Mouse (Mus musculus): ENCODE measurements around the gene Prx.

Gene Prx

DNA sequence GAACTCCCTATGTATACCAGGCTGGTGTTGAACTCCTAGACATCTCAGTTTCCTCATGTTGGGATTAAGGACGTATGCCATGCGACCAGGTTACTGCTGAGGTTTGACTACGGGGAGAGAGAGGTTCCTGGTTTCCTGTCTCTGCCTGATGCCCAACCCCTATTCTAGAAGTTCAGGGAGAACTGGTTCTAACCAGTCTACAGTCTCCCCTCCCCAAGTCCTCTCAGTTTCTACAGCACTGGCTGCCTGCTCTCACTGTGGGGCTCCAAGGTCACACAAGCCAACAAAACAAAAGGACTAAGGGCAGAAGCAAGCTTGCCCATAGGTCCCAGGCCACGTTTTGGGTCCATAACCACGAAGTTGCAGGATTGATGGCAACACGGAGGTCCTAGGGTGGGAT lies 50.5 kb downstream of the Prx start:
- in situ Hi-C loops (cut with MboI, MseI), result no loop called here

DNA sequence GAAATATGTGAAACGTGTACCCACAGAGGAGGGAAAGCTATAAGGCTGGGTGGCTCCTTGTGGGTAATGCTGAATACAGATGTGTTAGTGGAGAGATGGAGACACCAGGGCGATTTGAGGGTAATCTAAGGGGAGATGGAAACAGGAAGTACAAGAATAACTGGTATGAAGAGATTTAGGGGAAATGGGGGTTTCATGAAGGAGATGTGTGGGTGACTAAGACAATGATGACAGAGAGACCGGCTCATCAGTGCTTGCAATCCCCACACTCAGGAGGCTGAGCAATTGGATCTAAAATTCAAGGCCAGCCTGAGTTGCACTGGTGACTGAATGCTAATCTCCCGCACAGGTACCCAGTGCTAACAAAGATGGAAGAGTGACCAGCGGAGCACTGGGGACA lies 52.9 kb downstream of the Prx start:
- in situ Hi-C loops (cut with MboI, MseI), result no loop called here

DNA sequence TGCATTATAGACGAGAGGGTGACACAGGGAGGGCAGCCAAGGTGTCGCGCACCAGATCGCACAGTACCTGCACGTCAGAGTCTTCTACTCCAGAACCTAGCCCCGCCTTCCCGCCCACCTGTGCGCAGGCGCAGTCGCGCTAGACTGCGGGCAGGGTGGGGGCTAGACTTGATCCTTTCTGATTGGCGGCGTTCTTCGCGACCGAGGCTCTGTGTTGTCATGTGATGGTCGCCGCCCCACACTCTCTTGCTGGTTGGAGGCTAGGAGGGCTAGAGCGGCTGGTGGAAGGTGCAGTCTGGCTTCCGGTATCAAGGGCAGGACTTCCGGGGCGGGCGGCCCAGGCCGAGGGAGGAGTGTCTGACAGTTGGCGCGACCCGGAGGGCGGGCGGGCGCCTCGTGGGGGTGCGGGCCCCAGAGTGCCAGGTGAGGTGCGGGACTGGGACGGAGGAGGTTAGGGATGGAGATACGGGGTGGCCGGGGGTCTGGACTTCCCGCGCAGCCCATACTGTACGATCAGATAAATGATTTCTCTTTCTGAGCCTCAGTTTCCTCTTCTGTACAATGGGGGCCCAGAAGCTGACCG lies 53.9 kb downstream of the Prx start, which contains the start of the genes Pld3 and 2310022A10Rik:
Pld3 (minus strand) TSS at position 288 of the 583 bp plus-strand sequence.
2310022A10Rik (plus strand) TSS at position 303 of the 583 bp plus-strand sequence.
- in situ Hi-C loops (cut with MboI, MseI), result no loop called here

DNA sequence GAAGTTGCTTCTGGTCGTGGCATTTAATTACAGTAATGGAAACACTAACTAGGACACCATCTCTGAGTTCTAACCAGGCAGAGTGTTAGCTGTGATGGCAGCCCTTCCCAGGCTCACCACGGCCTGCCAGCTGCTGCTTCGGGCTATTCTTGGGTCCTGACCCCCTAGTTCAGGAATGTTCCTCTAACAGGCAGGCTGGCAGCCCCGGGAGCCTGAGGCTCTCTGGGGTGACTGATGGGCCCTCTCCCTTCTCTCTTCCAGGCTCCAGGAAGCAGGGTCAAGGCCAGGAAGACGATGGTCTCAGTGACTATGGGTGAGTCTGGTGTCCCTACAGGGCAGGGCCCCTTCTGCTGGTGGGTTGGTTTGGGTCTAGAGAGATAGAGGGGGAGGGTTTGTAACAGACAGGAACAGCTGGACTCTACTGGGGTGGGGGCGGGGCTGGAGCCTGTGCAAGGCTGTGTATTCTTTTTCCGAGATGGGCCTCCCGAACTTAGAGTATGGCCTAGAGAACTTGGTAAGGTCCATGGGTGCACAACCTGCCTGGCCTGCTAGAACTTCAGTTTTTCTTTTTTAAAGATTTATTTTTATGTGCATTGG lies 61.3 kb downstream of the Prx start:
- in situ Hi-C loops (cut with MboI, MseI), result no loop called here

DNA sequence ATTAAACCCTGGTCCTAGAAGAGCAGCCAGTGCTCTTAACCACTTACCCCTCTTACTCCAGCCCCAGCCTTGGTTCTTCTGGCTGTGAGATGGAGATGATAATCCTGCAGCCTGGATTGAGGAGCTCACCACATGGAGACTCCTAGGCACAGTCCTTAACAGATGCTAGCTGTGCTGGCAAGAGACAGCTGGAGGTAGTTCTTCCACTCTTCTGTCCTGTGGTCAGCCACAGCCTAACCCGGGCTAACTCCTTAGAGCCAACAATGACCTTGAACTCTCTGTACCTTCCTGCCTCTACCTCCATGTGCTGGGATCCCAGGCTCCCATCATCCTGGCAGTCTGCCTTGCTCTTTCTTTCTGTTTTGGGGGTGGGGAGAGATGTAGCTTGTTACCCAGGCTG lies 61.9 kb downstream of the Prx start:
- in situ Hi-C loops (cut with MboI, MseI), result no loop called here

Data from T-helper 17 cell (primary cell).